Mouse (Mus musculus): ENCODE measurements around the gene Slit3.
A peak's percentile ranks its signal among the peaks of the same experiment; 100 is the strongest.

The Slit3 gene

DNA sequence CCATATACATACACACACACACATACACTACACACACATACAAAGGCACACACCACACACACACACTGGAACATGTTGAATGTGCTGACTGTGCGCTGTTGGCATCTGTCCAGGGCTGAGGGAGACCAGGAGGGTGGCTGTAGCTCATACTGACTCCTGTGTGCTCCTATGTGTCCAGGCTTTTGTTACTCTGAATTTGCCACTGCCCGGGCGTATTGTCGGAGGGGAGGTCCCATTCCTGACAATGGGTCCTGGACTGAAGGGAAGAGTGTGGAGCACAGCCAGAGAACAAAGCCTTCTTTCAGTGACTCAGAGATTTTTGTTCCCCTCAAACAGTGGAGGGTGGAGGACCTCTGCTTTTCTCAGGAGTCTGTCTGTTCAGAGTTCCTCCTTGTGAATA is 402.7 kb downstream of the Slit3 start:
- no peak for DNase-seq (ENCODE audit: low spot score in 2 of 2)

DNA sequence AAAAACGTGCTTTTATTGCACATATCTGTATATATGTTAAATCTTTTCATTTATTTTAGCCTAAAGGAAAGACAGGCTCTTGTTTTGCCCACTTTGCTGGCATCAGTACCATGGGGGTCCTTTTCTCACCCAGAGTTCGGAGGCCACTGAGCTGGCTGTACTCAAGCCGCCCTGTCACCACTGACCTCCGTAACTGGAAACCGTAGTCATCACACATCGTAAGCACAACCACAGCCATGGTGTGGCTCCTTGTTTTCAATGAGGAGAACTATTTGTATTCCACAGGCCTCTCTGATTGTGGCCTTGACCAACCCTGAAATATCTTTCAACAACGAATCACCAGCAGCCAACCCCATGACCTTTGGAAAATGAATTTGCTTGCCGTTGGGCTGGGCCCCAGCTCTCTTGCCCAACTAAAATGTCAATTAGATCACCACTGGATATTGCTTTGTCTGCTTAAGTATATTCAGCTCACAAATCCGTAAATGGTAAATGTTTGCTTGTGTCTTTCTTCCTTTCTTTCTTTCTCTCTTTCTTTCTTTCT is 405.3 kb downstream of the Slit3 start:
- DNase-seq (ENCODE audit: low spot score in 2 of 2): no peak

DNA sequence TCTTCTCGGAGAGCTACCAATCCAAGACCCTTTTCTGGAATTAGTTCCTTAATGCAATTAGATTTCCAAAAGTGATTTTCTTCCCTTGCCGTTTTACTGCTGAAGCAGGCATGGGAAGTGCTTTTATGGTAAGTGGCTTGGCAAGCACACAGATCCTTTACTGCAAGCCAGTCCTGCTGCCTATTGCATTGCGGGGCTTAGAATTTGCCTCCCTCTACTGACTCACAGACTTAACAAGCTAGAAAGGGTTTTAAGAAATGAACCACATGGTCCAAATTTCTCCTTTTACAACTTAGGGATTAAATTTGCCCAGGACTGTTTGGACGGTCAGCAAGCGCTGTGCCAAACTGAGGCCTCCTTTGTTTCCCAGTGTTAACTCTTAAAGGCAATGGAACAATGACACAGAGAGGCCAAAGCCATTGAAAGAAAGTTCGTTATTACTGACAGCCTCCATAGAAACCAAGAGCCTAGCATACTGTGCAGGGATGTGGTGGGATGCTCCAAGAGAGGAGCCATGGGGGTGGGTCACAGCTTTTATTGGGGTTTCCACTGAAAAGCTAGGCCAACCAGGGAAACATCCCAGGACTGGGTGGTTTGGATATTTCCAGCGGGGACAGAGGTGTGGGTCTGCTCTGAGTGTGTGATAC is 406.9 kb downstream of the Slit3 start:
- DNase-seq (ENCODE audit: low spot score in 2 of 2): peak in 1 of 2 experiments; percentile 47

DNA sequence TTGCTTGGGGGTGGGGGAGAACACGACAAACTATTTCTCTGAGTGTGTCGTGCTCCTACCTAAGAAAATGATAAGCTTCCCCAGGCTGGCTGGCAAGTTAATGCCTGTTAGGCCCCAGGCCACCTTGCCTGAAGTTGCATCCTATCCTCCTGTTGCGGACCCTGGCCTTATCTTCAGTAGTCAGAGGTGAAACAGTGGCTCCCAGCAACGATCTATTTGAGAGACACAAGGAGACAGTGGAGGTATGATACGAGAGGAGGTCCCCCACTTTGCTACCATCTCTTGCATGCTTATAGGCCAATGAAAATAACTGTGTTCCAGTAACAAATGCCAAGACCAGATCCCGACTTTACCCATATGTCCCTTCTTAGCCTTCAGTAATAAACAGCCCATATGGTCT is 414.0 kb downstream of the Slit3 start:
- DNase-seq (ENCODE audit: low spot score in 2 of 2): no peak

DNA sequence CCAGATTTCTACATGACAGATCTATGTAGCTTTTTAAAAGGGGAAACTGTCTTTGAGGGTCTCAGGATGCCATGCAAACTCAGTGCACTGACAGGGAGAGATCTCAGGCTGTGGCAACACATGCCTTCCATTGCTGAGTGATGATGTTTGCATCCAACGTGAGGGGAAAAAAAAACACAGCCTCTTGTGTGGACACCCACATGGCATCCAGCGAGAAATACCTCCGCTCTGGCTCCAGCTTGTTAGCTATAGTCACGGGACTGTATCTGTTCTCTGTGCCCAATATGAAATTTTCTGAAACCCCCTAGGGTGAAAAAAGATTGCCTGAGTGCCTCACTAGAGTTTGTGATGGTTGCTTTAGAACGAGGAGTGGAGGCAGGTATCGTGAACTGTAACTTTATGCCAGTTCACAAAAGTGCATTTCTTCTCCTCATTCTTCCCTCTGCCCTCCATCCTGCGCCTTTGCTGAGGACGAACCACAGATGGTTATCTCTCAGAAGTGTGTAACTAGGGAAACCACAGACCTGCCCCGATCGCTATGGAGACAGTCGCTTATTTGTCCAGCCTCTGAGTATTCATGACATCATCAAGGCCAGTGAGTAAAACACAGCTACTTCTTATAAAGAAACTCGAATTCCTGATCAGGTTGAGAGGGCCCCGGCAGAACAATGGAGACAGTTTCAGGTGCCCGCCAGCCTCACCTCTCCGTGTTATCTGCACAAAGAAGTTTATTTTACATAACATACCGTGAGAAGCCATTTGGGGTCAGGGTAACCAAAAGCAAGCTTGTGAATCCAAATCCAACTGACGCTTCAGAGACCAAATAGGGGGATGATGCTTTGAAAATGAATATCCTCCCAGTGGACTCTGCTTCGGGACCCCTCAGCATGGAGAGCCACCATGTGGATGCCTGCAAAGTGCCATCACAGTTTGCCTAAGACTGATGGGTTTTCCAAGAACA is 416.4 kb downstream of the Slit3 start:
- peak in 1 of 2 experiments; percentile 12 for DNase-seq (ENCODE audit: low spot score in 2 of 2)

DNA sequence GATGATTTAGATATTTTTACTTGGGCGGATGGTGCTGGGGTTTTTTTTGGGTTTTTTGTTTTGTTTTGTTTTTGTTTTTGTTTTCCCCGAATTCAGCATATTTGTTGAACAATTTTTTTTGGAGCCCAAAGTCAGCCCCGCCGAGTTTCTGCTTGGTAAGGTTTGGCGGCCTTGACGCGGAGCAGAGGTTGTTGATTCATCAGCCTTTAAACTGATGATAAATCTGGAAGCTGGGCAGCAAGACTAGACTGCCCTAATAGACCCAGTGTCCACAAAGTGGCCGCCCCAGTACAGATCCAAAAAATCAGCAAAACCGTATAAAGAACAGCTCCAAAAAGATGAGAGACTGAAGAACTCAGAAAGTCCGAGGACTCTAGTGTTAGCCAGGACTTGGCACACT is 421.7 kb downstream of the Slit3 start:
- no peak for DNase-seq (ENCODE audit: low spot score in 2 of 2)

DNA sequence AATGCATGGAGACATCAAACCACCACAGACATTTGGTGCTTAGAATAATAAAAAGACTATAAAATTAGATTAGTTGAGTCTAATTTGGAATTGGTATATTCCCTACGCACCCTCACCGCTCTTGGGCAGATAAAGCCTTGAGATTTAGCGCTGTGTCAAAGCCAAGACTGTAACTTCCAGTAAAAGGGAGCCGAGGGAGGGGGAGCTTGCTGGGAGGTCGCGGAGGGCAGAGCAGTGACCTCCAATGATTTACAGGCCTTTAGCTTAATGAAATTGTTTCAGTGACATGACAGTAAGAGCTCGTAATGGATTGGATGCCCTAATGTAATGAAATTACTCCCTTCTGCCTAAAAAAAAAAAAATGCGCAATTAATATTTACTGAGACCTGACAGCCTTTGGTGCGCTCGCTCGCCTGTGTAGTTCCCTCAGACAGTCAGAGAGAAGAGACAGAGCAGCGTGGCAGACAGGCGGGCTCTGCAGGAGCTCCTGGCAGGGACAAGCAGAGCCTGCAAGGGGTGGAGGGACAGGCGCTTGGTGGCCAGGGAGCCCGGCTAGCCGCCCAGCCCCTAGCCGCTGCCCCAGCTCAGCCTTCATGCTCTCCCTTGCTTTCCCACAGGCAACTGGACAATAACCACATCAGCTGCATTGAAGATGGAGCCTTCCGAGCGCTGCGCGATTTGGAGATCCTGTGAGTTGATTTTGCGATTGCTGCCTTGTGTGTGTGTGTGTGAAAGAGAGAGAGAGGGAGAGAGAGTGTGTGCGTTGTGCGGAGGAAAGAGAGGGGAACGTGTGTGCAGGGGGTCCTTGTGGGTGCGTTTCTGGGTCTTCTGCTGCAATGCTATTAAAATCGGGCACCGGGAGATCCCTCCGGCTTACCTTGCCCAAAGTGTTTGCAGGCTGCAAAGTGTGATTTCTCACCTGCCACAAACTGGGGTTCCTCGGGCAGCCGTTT is 423.4 kb downstream of the Slit3 start:
- no peak for DNase-seq (ENCODE audit: low spot score in 2 of 2)

DNA sequence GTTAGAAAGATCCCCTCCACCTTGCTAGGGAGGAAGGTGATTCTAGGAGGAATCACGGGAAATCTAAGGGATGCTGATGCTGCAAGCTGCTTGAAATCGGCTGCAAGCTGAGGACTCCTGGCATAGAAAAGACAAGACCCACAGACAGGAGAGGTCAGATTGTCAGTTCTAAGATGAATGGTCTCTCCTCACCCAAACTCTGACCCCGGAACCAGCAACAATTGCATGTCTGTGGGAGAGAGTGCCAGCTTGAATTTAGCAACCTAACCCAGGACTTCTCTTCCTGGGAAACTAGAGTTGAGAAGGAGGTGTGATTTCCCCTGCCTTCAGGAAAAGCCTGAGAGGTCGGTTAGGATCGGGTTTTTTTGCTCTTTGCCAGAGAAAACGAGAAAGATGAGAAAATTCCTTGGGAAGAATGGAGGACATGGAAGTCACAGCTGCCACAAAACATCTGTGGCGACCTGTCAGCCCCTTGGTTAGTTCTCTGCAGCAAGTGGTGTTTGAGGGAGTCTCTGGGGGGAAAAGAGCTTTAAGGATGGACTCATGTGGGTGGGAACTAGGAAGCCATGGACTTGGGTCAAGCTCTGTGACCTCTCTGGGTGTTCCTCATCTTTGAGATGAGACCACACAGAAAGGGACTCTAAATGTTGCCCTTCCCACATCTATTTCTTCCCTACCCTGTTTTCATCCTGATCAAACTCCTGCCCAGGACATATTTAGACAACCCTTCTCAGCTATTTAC is 425.2 kb downstream of the Slit3 start:
- no peak for DNase-seq (ENCODE audit: low spot score in 2 of 2)

DNA sequence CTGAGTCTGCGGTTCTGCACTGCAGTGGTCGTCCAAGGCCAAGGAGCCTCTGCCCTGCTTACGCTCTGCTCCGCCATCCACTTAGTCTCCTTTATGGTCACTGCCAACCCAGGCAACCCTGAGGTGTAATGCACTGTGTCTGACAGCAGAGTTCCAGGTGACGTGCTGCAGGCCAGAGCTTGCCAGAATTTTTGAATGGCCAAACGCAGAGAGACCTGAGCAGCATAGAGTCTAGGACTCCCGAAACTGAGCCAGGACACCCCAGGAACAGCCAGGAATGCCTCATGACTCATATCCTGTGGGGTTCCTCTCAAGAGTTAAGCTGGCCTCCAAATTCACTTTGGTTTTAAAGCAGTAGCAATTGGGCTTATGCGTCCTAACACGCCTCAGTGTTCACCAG is 429.0 kb downstream of the Slit3 start:
- no peak for DNase-seq (ENCODE audit: low spot score in 2 of 2)

DNA sequence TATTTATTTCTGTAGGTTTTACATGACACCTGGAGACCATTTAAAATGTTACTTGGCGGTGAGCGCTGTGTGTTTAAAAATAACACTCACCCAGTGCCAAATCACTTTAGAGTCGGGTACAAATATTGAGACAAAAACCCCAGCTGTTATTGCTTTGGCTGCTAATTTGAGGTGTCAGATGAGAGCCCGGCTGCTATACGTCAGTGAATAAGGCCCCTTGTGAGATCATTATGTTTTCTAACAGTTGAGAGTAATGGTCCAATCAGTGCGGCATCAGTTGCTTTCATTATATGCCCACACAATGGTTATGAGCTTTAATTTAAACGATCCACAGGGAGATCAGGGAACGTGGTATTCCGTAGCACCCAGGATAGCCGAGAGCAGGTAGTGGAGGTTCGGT is 435.2 kb downstream of the Slit3 start:
- DNase-seq (ENCODE audit: low spot score in 2 of 2): no peak

DNA sequence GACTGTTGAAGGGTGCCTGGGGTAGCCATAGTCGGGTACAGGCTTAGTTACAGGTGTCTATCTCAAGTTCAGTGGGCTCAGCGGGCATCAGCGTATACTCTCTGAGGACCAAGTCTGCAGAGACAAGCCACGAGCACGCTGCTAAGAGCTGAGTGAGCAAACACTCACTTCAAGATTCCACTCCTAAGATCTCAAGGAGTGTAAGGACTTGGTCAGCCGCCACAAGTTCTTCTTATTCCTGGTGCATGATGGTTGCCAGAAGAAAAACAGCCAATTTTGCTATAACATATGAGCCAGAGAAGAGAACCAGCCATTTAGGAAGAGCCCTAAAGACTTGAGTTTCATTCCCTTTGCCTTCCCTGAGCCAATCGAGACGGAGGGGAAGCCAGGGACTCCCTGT is 436.5 kb downstream of the Slit3 start:
- no peak for DNase-seq (ENCODE audit: low spot score in 2 of 2)

DNA sequence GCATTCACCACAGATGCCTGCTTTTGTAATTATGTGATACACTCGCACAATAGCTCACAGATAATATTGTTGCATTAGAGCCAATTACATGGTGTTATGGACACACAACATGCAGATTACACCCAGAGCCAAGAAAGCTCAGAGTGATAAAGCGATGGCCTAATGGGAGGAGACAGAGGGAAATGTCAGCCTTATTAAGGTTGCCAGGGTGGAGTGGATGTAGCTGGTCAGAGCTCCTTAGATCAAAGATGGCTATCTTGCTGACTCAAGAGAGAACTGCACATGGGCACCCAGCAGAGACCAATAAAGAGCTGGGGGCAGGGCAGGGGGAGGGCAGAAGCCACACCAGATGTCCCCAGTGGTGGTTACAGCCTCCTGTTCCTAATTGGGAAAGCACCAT is 437.3 kb downstream of the Slit3 start:
- DNase-seq (ENCODE audit: low spot score in 2 of 2): no peak

DNA sequence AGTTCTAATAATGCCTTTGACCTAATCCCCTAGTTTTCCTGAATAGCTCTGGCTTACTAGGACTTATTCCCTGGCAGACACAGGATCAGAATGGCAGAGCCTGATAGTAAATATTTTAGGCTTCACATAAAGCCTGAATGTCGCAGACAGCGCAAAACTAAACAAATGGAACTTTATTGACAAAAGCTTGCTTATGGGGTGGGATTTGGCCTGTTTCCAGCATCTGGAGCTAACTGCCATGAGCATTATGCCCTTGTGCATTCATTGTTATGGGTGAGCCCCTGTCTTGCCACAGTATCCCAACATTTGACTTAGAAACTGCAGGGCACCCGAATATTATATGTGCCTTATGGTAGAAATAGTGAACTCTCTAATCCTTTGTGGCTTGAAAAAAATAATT is 438.4 kb downstream of the Slit3 start:
- DNase-seq (ENCODE audit: low spot score in 2 of 2): no peak

DNA sequence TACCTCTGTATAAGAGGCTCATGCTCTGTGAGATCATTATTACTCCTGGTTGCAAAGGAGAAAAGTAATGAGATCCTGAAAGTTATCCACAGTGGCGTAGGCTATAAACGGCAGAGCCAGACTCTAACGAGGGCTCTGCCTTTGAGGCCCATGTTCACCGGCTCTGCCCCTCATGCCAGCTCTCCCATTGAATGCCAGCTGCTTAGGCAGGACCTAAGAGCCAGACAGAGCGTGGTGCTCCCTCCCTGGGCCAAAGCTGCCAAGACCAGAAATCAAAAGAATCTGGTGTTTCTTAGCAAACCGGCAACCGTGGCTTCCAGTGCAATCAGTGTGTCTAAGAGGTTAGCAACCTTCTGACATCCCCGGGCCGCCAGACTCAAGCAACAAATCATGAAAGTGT is 440.7 kb downstream of the Slit3 start:
- DNase-seq (ENCODE audit: low spot score in 2 of 2): no peak

DNA sequence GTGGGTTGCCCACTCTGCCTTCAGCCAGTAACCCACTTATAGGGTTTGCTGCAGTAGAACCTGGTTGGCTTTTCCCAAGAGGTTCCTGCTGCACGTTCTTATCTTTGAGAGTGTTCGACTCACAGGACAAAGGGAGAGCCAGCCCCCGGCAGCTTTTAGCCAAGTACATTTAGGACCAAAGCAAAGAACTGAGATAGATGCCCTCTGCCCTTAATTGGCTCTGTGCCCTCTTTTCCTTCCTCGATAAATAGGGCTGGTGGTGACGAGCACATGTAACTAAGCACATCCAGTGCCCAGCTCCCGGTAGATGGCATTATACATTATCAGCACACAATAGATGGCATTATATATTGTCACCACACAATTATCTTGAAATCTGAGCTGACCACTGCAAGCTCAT is 444.3 kb downstream of the Slit3 start:
- no peak for DNase-seq (ENCODE audit: low spot score in 2 of 2)

DNA sequence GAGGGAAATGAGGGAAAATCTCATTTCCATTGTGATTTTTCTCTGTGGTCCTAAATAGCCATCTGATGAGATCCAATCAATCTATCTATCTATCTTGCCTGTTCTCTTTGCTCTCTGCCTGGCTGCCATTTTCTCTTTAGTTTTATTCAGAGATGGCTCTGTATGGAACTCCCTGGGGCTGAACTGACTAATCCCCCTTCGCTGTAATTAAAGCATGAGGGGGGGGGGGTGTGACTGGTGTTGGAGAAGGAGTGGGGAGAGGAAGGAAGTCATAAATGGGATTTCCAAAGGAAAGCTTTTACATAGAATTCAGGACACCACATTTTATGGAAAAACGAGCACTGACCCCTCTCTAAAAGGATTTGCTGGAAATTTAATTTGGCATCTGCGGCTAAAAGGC is 445.7 kb downstream of the Slit3 start:
- DNase-seq (ENCODE audit: low spot score in 2 of 2): no peak

DNA sequence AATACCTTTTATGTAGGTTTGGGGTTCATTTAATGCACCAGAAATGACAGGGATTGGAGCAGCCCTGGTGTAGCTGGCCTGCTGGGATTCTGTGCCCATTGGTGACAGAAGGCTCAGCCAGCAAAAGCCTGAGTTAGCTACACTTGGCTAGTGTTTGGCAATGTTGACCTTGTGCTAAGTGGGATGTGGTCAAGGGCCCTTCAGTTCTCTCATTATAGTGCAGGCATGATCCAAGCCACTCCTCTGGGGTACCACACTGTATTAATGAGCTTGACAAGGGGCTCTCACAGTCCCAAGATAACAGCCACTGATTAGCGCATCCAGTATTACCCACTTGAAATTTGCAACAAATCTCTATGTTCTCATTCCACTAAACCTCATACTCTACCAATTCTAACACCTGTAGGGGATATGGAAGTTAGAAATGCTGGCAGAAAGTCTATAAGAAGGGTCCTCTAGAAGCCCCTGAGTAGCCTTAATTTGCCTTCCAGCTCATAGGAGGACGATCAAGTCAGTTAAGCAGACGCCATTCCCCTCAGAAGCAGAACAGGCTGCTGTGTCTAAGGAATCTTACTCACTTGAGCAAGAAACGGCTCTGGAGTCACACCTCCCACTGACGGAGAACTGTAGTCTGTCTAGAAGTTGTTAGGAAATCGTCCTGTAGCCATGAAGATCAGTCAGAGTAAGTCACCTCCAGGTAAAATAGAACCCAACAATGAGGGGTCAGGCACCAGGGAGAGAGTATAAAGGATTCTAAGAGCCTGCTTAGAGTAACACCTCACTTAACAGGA is 448.3 kb downstream of the Slit3 start:
- no peak for DNase-seq (ENCODE audit: low spot score in 2 of 2)

DNA sequence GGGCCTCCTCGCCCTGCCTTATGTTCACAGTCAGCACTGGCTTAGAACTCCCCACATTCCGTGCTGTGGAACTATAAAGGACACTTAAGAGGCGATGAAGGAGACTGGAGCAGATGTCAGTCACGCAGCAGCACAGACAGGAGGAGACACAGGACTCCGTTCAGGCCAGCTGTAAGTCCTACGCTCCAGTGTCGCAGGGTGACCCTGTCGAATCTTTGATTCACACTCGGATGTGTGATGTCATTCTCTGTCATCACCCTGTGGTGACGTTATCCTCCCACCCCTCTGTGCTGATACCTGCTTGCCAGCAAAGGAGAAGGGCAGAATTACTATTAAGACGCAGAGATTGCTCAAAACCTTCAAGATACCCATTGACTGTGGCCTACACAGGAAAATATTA is 448.9 kb downstream of the Slit3 start:
- no peak for DNase-seq (ENCODE audit: low spot score in 2 of 2)

DNA sequence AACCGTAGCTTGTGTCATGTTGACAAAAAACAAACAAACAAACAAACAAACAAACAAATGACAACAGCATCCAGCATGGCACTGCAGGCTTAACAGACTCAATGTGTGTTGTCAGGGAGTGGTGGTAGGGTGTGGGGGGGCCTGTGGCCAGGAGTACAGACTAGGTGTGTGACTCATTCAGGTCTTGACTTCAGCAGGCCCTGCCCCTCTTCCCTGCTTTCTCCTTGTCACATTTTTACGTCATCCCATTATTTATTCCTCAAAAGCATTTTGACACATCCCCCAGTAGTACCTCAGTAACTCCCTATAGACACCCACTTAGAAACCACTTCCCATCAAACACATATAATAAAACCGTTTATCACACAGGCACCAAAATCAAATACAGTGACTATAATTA is 450.9 kb downstream of the Slit3 start:
- no peak for DNase-seq (ENCODE audit: low spot score in 2 of 2)

DNA sequence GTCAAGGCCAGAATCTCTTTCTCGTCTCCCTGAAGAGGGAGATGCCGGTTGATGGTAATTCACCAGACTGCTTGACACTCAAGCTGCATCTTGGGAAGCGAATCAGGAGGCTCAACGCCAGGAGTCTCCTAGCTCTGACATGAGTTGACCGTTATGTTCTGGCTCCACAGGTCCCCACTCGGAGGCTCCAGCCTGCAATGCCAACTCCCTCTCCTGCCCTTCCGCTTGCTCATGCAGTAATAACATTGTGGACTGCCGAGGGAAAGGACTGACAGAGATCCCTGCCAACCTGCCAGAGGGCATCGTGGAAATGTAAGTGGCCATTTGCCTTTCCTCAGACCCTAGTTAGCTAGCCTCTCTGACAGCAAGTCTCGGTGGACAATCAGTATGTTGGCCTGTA is 457.8 kb downstream of the Slit3 start:
- DNase-seq (ENCODE audit: low spot score in 2 of 2): no peak

Data from right cerebral cortex, postnatal 36 days (tissue).